Mouse (Mus musculus) intestine, postnatal 0 days (tissue): ENCODE results near the gene Stn1. TPM values are rescaled to one million over a fixed set of nuclear protein-coding genes. Genes with fewer than 3 reads are reported as not detected.

Experiments
- ATAC-seq: fragments of 200-750 bp; cut with Nextera tagmentation; 2 replicates; pipeline ENCODE4 v1.8.0; 2017; ENCODE audit warnings: mild to moderate bottlenecking, moderate TSS enrichment, moderate library complexity
- H3K27ac ChIP-seq: fragments of 300-500 bp; sonication (generic); 2 replicates; pipeline ENCODE4 v1.5.1; 2014; ENCODE audit warnings: mild to moderate bottlenecking, low read depth, low read length, moderate library complexity
- H3K27me3 ChIP-seq: fragments of 300-500 bp; sonication (generic); replicated peaks from 2 replicates; pipeline ENCODE4 v1.6.1; 2014; ENCODE audit warnings: low read length, mixed read lengths; ENCODE audit not compliant: control insufficient read depth, insufficient read depth
- H3K36me3 ChIP-seq: fragments of 300-500 bp; sonication (generic); 2 replicates; pipeline ENCODE4 v1.6.1; 2014; ENCODE audit warnings: mild to moderate bottlenecking, moderate library complexity; ENCODE audit not compliant: control insufficient read depth, insufficient read depth
- H3K4me1 ChIP-seq: fragments of 300-500 bp; sonication (generic); replicated peaks from 2 replicates; pipeline ENCODE4 v1.6.1; 2014; ENCODE audit warnings: antibody characterized with exemption, low read length, mixed read lengths; ENCODE audit not compliant: control insufficient read depth, insufficient read depth
- H3K4me2 ChIP-seq: fragments of 300-500 bp; sonication (generic); replicated peaks from 2 replicates; pipeline ENCODE4 v1.6.1; 2014; ENCODE audit warnings: low read depth, mild to moderate bottlenecking, moderate library complexity
- H3K4me3 ChIP-seq: fragments of 300-500 bp; sonication (generic); 2 replicates; pipeline ENCODE4 v1.5.1; 2014; ENCODE audit warnings: low read depth, low read length
- H3K9ac ChIP-seq: fragments of 300-500 bp; sonication (generic); 2 replicates; pipeline ENCODE4 v1.6.1; 2014; ENCODE audit warnings: mild to moderate bottlenecking, low read depth, low read length
- H3K9me3 ChIP-seq: fragments of 300-500 bp; sonication (generic); 2 replicates; pipeline ENCODE4 v1.6.1; 2016; ENCODE audit warnings: mixed run types; ENCODE audit not compliant: control insufficient read depth
- CTCF ChIP-seq: sonication (generic); IDR thresholded peaks from 2 replicates; pipeline ENCODE4 v1.5.1; 2016; ENCODE audit warnings: low read depth, mild to moderate bottlenecking, control low read depth, antibody characterized with exemption, moderate library complexity
- WGBS: fragments of 180-500 bp; shearing (Covaris S2); extraction: QIAGEN DNeasy Blood & Tissue Kit; methylation state at CpG from one replicate; pipeline ENCODE4 v1.1.7; 2014; 5-methylcytosine and 5-hydroxymethylcytosine counted together
- polyA plus RNA-seq: library from polyadenylated mRNA; unstranded; fragments of >200 nt; fragmentation: Nextera tagmentation; extraction: Ambion mirVana; gene quantifications from 2 replicates; pipeline ENCODE4 v1.2.1, GENCODE M21; 2015

Stn1 gene
- polyA plus RNA-seq = 11.4 and 14.9 TPM in 2 replicates

GRCm38 (mm10) chr19:47537300-47537792 is at the start of gene Stn1:
TSS of gene Stn1 (minus strand) at chr19:47537507.
- Histone ChIP-seq H3K27me3 (no peaks in the 10 kb centered on the region), H3K4me2 (peak within 1 kb of the TSS; percentile 78), H3K27ac (peak within 1 kb of the TSS; percentile 87), H3K4me3 (peak within 1 kb of the TSS; percentile 50), H3K9me3 (no peaks in the 10 kb centered on the region), H3K4me1 (peaks cover 15% of the 10 kb centered on the region), H3K36me3 (no peaks in the 10 kb centered on the region), H3K9ac (peak within 1 kb of the TSS; percentile 52)
- peak; percentile 7 for ATAC-seq
- no peak for TF ChIP-seq CTCF
- 1% methylated on average over 10 of the region's 10 CpGs for WGBS

GRCm38 (mm10) chr19:47587009-47587408 is 49.7 kb upstream of the Stn1 start:
- WGBS = 44% methylated on average over 1 of the region's 1 CpGs
- TF ChIP-seq CTCF = no peak
- Histone ChIP-seq H3K27ac (no peak overlapping the region), H3K4me2 (no peak overlapping the region), H3K9me3 (no peaks in the 10 kb centered on the region), H3K36me3 (no peaks in the 10 kb centered on the region), H3K4me3 (no peak overlapping the region), H3K9ac (no peak overlapping the region), H3K4me1 (0 out of 2 replicates have a peak, but pooled peaks cover 8% of the 10 kb centered on the region), H3K27me3 (no peaks in the 10 kb centered on the region)
- no peak for ATAC-seq

GRCm38 (mm10) chr19:47585772-47586171 is 48.5 kb upstream of the Stn1 start:
- Histone ChIP-seq H3K4me2 (no peak overlapping the region), H3K9ac (no peak overlapping the region), H3K27ac (no peak overlapping the region), H3K4me1 (0 out of 2 replicates have a peak, but pooled peaks cover 11% of the 10 kb centered on the region), H3K4me3 (no peak overlapping the region), H3K27me3 (no peaks in the 10 kb centered on the region), H3K36me3 (no peaks in the 10 kb centered on the region), H3K9me3 (no peaks in the 10 kb centered on the region)
- TF ChIP-seq CTCF = no peak
- WGBS = 87% methylated on average over 1 of the region's 1 CpGs
- ATAC-seq = no peak

- no peaks in the 10 kb centered on the region for H3K9me3 ChIP-seq
- no peaks in the 10 kb centered on the region for H3K36me3 ChIP-seq
- peak; percentile 53 for ATAC-seq
- H3K4me3 ChIP-seq = peak overlapping the region; percentile 91
- H3K27me3 ChIP-seq = no peaks in the 10 kb centered on the region
- H3K9ac ChIP-seq = peak overlapping the region; percentile 99
- H3K4me2 ChIP-seq = peak overlapping the region; percentile 84
- peak overlapping the region; percentile 99 for H3K27ac ChIP-seq
- WGBS = under 1% methylated on average over 64 of the region's 96 CpGs
- H3K4me1 ChIP-seq = 0 out of 2 replicates have a peak, but pooled peaks cover 4% of the 10 kb centered on the region
- no peak for TF ChIP-seq CTCF
These were observed 42.7 kb upstream of the Stn1 start for GRCm38 (mm10) chr19:47579788-47580631.

- Histone ChIP-seq H3K27ac (peak within 1 kb of the TSS; percentile 99), H3K4me2 (peak within 1 kb of the TSS; percentile 84), H3K27me3 (no peaks in the 10 kb centered on the region), H3K9ac (peak within 1 kb of the TSS; percentile 99), H3K4me3 (peak within 1 kb of the TSS; percentile 91), H3K9me3 (no peaks in the 10 kb centered on the region), H3K4me1 (0 out of 2 replicates have a peak, but pooled peaks cover 4% of the 10 kb centered on the region), H3K36me3 (no peaks in the 10 kb centered on the region)
- peak; percentile 92 for ATAC-seq
- under 1% methylated on average over 60 of the region's 83 CpGs for WGBS
- TF ChIP-seq CTCF = 0 out of 2 replicates have a peak, but pooled peaks have one; percentile 27
These were observed 42.0 kb upstream of the Stn1 start, which contains the start of gene Slk for GRCm38 (mm10) chr19:47579225-47579787. TSS of gene Slk (plus strand) at chr19:47579678.

GRCm38 (mm10) chr19:47578581-47579224 is 41.4 kb upstream of the Stn1 start:
- H3K9ac ChIP-seq = peak overlapping the region; percentile 99
- H3K36me3 ChIP-seq = no peaks in the 10 kb centered on the region
- H3K4me2 ChIP-seq = peak overlapping the region; percentile 84
- TF ChIP-seq CTCF = no peak
- H3K27ac ChIP-seq = peak overlapping the region; percentile 99
- 0 out of 2 replicates have a peak, but pooled peaks cover 4% of the 10 kb centered on the region for H3K4me1 ChIP-seq
- peak; percentile 2; the same call in 1 of the 2 replicates for ATAC-seq
- H3K27me3 ChIP-seq = no peaks in the 10 kb centered on the region
- no peaks in the 10 kb centered on the region for H3K9me3 ChIP-seq
- peak overlapping the region; percentile 91 for H3K4me3 ChIP-seq
- WGBS = 8% methylated on average over 13 of the region's 13 CpGs
